8 mouse cellular contexts compared by ENCODE assay signal in the genomic region with DNA sequence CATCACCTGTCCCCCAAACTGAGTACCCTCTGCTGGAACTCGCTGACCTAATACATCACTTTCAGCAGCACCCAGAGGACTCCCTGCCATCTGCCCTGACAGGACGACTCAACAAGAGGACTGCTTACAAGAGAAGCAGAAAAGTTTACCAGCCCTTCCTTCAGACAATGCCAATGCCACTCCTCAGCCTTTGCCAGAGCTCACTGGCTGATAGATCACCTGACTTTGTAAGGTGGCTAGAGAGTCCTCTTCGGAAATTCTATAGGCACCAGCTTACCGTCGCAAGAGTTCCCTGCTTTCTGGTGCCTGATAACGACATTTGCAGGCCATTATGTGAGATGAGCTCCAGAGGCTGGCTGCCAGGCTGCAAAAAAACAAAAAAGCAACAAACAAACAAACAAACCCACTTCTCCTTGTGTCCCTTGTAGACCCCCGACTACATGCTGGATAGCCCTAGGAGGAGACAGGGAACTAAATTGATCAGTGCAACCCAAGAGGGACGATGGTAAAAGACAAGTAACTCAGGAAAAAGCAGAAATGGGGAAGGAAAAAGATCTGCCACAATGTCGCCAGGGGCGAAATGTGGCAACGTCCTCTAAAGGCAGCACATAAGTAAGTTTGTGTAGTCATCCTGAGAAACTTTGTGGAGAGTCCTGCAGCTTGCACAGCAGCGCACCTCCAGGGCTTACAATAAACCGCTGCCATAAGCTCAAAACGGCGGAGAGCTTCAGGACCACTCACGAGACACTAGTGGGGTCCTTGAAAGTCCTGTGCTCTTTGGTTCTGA. TPM values are rescaled to one million over a fixed set of nuclear protein-coding genes. Genes with fewer than 3 reads are reported as not detected.
DNase-seq lines count a peak whose midpoint lies in the region; ATAC-seq and TF ChIP-seq lines count a peak whose summit lies in the region.

No protein-coding gene starts in this region.

- 13% methylated on average over 16 of the region's 16 CpGs for WGBS in lung, adult 2 months
- 35% methylated on average over 16 of the region's 16 CpGs for WGBS in embryonic facial prominence, embryonic 12.5 days
- WGBS in limb, embryonic 11.5 days: 35% methylated on average over 16 of the region's 16 CpGs

- peaks cover 7% of the 10 kb centered on the region for H3K4me1 ChIP-seq in lung, adult 2 months (ENCODE audit: control insufficient read depth, insufficient read depth, low read length)
- peaks cover 14% of the 10 kb centered on the region for H3K4me1 ChIP-seq in embryonic facial prominence, embryonic 12.5 days
- peaks cover 12% of the 10 kb centered on the region; the same call in 1 of the 2 replicates for H3K4me1 ChIP-seq in limb, embryonic 11.5 days (ENCODE audit: control insufficient read depth, insufficient read depth, low read length)

- H3K4me3 ChIP-seq in lung, adult 2 months (replicated peaks; ENCODE audit: extremely low read depth, low read depth, low read length): peak overlapping the region; percentile 90
- peak overlapping the region; percentile 89 for H3K4me3 ChIP-seq in embryonic facial prominence, embryonic 12.5 days
- H3K4me3 ChIP-seq in limb, embryonic 11.5 days (ENCODE audit: low read depth, low read length): peak overlapping the region; percentile 87

- H3K27me3 ChIP-seq in embryonic facial prominence, embryonic 12.5 days: no peaks in the 10 kb centered on the region
- no peaks in the 10 kb centered on the region for H3K27me3 ChIP-seq in limb, embryonic 11.5 days (ENCODE audit: control insufficient read depth, insufficient read depth, low read length)

- no peak for DNase-seq in lung, adult 2 months
- DNase-seq in lung, postnatal 14 days: no peak
- DNase-seq in limb, embryonic 11.5 days (ENCODE audit: low spot score): no peak
- DNase-seq in right cerebral cortex, postnatal 25 days: no peak
- DNase-seq in ovary, adult 18-20 months (ENCODE audit: low spot score): no peak
- no peak for DNase-seq in spleen, postnatal 36 days (ENCODE audit: low spot score in 2 of 2)

- TF ChIP-seq CTCF in lung, adult 2 months (IDR thresholded peaks at IDR 0.05; ENCODE audit: insufficient read depth, low read length): no peak

- H3K4me2 ChIP-seq in embryonic facial prominence, embryonic 12.5 days (replicated peaks): peak overlapping the region; percentile 73
- peak overlapping the region; percentile 88 for H3K4me2 ChIP-seq in limb, embryonic 11.5 days (ENCODE audit: low read depth, severe bottlenecking)

- peak overlapping the region; percentile 72; the same call in 1 of the 2 replicates for H3K27ac ChIP-seq in embryonic facial prominence, embryonic 12.5 days
- H3K27ac ChIP-seq in limb, embryonic 11.5 days (replicated peaks; ENCODE audit: low read depth, low read length): no peak overlapping the region

- peak; percentile 13; the same call in 1 of the 2 replicates for ATAC-seq in embryonic facial prominence, embryonic 12.5 days (ENCODE audit: insufficient number of reproducible peaks, insufficient read depth, low FRiP score, low TSS enrichment)
- ATAC-seq in limb, embryonic 11.5 days (ENCODE audit: insufficient number of reproducible peaks, low FRiP score, low TSS enrichment, low read depth): 0 out of 2 replicates have a peak, but pooled peaks have one; percentile 11
- ATAC-seq in neutrophil, adult 5-6 weeks (ENCODE audit: extremely low read depth, insufficient number of reproducible peaks, low FRiP score, poor library complexity, severe bottlenecking): peak; percentile 22; the same call in 1 of the 2 replicates

- peak overlapping the region; percentile 78 for H3K9ac ChIP-seq in embryonic facial prominence, embryonic 12.5 days
- peak overlapping the region; percentile 75 for H3K9ac ChIP-seq in limb, embryonic 11.5 days (ENCODE audit: low read length)

- no peaks in the 10 kb centered on the region for H3K9me3 ChIP-seq in embryonic facial prominence, embryonic 12.5 days
- H3K9me3 ChIP-seq in limb, embryonic 11.5 days (ENCODE audit: control insufficient read depth, low read length): no peaks in the 10 kb centered on the region

- peaks cover 34% of the 10 kb centered on the region for H3K36me3 ChIP-seq in embryonic facial prominence, embryonic 12.5 days
- H3K36me3 ChIP-seq in limb, embryonic 11.5 days (ENCODE audit: control insufficient read depth, insufficient read depth, low read length): peaks cover 9% of the 10 kb centered on the region

- TF ChIP-seq POLR2A in lung, adult 2 months (IDR thresholded peaks at IDR 0.05; ENCODE audit: borderline replicate concordance, extremely low read depth, low read depth, low read length): no peak

RNA-seq across cellular contexts. Expression of a gene that starts 0.9 kb away (rescaled TPM):
- 26.0 and 27.0 TPM in 2 replicates for polyA plus RNA-seq in lung, adult 2 months (2012; rRNA removed)
- polyA plus RNA-seq in embryonic facial prominence, embryonic 12.5 days (2016; fragmentation: Nextera tagmentation; extraction: Ambion mirVana): 90.9 and 98.5 TPM in 2 replicates
- polyA plus RNA-seq in limb, embryonic 11.5 days (2014; fragmentation: Nextera tagmentation; extraction: Ambion mirVana): 104 and 106 TPM in 2 replicates
- 16.1 and 17.1 TPM in 2 replicates for total RNA-seq in neutrophil, adult 5-6 weeks (2017)

RNA-seq across cellular contexts. Expression of a gene that starts 6.7 kb away (rescaled TPM):
- polyA plus RNA-seq in lung, adult 2 months (2012; rRNA removed): 23.5 and 29.2 TPM in 2 replicates
- 36.2 and 40.5 TPM in 2 replicates for polyA plus RNA-seq in embryonic facial prominence, embryonic 12.5 days (2016; fragmentation: Nextera tagmentation; extraction: Ambion mirVana)
- 41.7 and 41.8 TPM in 2 replicates for polyA plus RNA-seq in limb, embryonic 11.5 days (2014; fragmentation: Nextera tagmentation; extraction: Ambion mirVana)
- 12.0 and 14.5 TPM in 2 replicates for total RNA-seq in neutrophil, adult 5-6 weeks (2017)

RNA-seq across cellular contexts. Expression of a gene that starts 9.4 kb away (rescaled TPM):
- 100 and 126 TPM in 2 replicates for polyA plus RNA-seq in lung, adult 2 months (2012; rRNA removed)
- 124 and 125 TPM in 2 replicates for polyA plus RNA-seq in embryonic facial prominence, embryonic 12.5 days (2016; fragmentation: Nextera tagmentation; extraction: Ambion mirVana)
- 136 and 149 TPM in 2 replicates for polyA plus RNA-seq in limb, embryonic 11.5 days (2014; fragmentation: Nextera tagmentation; extraction: Ambion mirVana)
- total RNA-seq in neutrophil, adult 5-6 weeks (2017): 19.0 and 26.8 TPM in 2 replicates

RNA-seq across cellular contexts. Expression of a gene that starts 18.4 kb away (rescaled TPM):
- 1.7 and 3.5 TPM in 2 replicates for polyA plus RNA-seq in lung, adult 2 months (2012; rRNA removed)
- 0.50 and 1.00 TPM in 2 replicates for polyA plus RNA-seq in embryonic facial prominence, embryonic 12.5 days (2016; fragmentation: Nextera tagmentation; extraction: Ambion mirVana)
- 0.15 and 0.20 TPM in 2 replicates for polyA plus RNA-seq in limb, embryonic 11.5 days (2014; fragmentation: Nextera tagmentation; extraction: Ambion mirVana)
- total RNA-seq in neutrophil, adult 5-6 weeks (2017): not detected in 2 replicates

RNA-seq across cellular contexts. Expression of a gene that starts 26.7 kb away (rescaled TPM):
- polyA plus RNA-seq in lung, adult 2 months (2012; rRNA removed): 525 and 566 TPM in 2 replicates
- 637 TPM in 2 replicates for polyA plus RNA-seq in embryonic facial prominence, embryonic 12.5 days (2016; fragmentation: Nextera tagmentation; extraction: Ambion mirVana)
- polyA plus RNA-seq in limb, embryonic 11.5 days (2014; fragmentation: Nextera tagmentation; extraction: Ambion mirVana): 647 and 649 TPM in 2 replicates
- total RNA-seq in neutrophil, adult 5-6 weeks (2017): 210 and 259 TPM in 2 replicates
